9 mouse cellular contexts compared by ENCODE assay signal in genomic region chr8:84714161-84714560, GRCm38 (mm10). TPM values are rescaled to one million over a fixed set of nuclear protein-coding genes. Genes with fewer than 3 reads are reported as not detected.
DNase-seq lines count a peak whose midpoint lies in the region; ATAC-seq and TF ChIP-seq lines count a peak whose summit lies in the region.
"Had no signal": no experiment of that assay in that cellular context is flagged by ENCODE, and none has a peak within 500 bp of the region (broad histone marks: within the 10 kb centered on the region; RNA-seq: fewer than 3 reads in every experiment).

No protein-coding gene starts in this region.

- no peak overlapping the region for H3K4me3 ChIP-seq in layer of hippocampus, adult 2 months
- H3K4me3 ChIP-seq in forebrain, embryonic 12.5 days (replicated peaks) = no peak overlapping the region
- no peak overlapping the region for H3K4me3 ChIP-seq in hindbrain, embryonic 15.5 days
- no peak overlapping the region for H3K4me3 ChIP-seq in neural tube, embryonic 13.5 days
- H3K4me3 ChIP-seq: erythroblast, embryonic 14.5 days had no signal

- peaks cover 17% of the 10 kb centered on the region; the same call in 1 of the 2 replicates for H3K36me3 ChIP-seq in forebrain, embryonic 12.5 days (replicated peaks)
- no peaks in the 10 kb centered on the region for H3K36me3 ChIP-seq in hindbrain, embryonic 15.5 days
- H3K36me3 ChIP-seq in neural tube, embryonic 13.5 days = 0 out of 2 replicates have a peak, but pooled peaks cover 5% of the 10 kb centered on the region

- H3K9ac ChIP-seq in forebrain, embryonic 12.5 days = peak overlapping the region; percentile 38; the same call in 1 of the 2 replicates
- no peak overlapping the region for H3K9ac ChIP-seq in hindbrain, embryonic 15.5 days
- H3K9ac ChIP-seq in neural tube, embryonic 13.5 days = peak overlapping the region; percentile 53

- WGBS in forebrain, embryonic 12.5 days = 52% methylated on average over 4 of the region's 4 CpGs
- WGBS in hindbrain, embryonic 15.5 days = 60% methylated on average over 4 of the region's 4 CpGs
- 62% methylated on average over 4 of the region's 4 CpGs for WGBS in neural tube, embryonic 13.5 days

- H3K27ac ChIP-seq in layer of hippocampus, adult 2 months = peak overlapping the region; percentile 85
- peak overlapping the region; percentile 96 for H3K27ac ChIP-seq in forebrain, embryonic 12.5 days
- peak overlapping the region; percentile 84 for H3K27ac ChIP-seq in hindbrain, embryonic 15.5 days (replicated peaks)
- peak overlapping the region; percentile 95 for H3K27ac ChIP-seq in neural tube, embryonic 13.5 days (replicated peaks)

- TF ChIP-seq CTCF in layer of hippocampus, adult 2 months (conservative IDR thresholded peaks at IDR 0.05) = no peak

- no peak overlapping the region for H3K4me2 ChIP-seq in forebrain, embryonic 12.5 days
- H3K4me2 ChIP-seq in hindbrain, embryonic 15.5 days = no peak overlapping the region
- H3K4me2 ChIP-seq in neural tube, embryonic 13.5 days = no peak overlapping the region

- H3K4me1 ChIP-seq in forebrain, embryonic 12.5 days = peaks cover 70% of the 10 kb centered on the region
- H3K4me1 ChIP-seq in hindbrain, embryonic 15.5 days (replicated peaks) = peaks cover 58% of the 10 kb centered on the region
- H3K4me1 ChIP-seq in neural tube, embryonic 13.5 days (replicated peaks) = peaks cover 71% of the 10 kb centered on the region

- no peaks in the 10 kb centered on the region for H3K9me3 ChIP-seq in forebrain, embryonic 12.5 days
- H3K9me3 ChIP-seq in hindbrain, embryonic 15.5 days = no peaks in the 10 kb centered on the region
- H3K9me3 ChIP-seq in neural tube, embryonic 13.5 days = no peaks in the 10 kb centered on the region

- ATAC-seq in forebrain, embryonic 12.5 days (ENCODE audit: low FRiP score) = no peak
- no peak for ATAC-seq in hindbrain, embryonic 15.5 days (ENCODE audit: low FRiP score, low read depth)
- ATAC-seq in neural tube, embryonic 13.5 days (ENCODE audit: low read depth) = no peak

- H3K27me3 ChIP-seq in forebrain, embryonic 12.5 days = peaks cover 58% of the 10 kb centered on the region
- peaks cover 13% of the 10 kb centered on the region for H3K27me3 ChIP-seq in hindbrain, embryonic 15.5 days
- peaks cover 58% of the 10 kb centered on the region for H3K27me3 ChIP-seq in neural tube, embryonic 13.5 days

- DNase-seq in layer of hippocampus, adult 2 months (ENCODE audit: low spot score in 2 of 2) = no peak
- no peak for DNase-seq in layer of hippocampus, postnatal 25 days (ENCODE audit: extremely low spot score in 1 of 2, low spot score in 1 of 2)
- no peak for DNase-seq in B cell, adult 2 months
- no peak for DNase-seq in kidney, adult 11 months
- DNase-seq: liver had no signal

RNA-seq across cellular contexts. Expression of gene G430095P16Rik, which starts 8.6 kb away (rescaled TPM):
- total RNA-seq in layer of hippocampus, adult 2 months (2021) = under 1 TPM in 1 of 2 experiments, not detected in 1; 0.54 TPM
- total RNA-seq in layer of hippocampus, postnatal 25 days (2021) = not detected
- polyA plus RNA-seq in forebrain, embryonic 12.5 days (2016; fragmentation: Nextera tagmentation; extraction: Ambion mirVana) = 2.2 and 3.5 TPM in 2 replicates
- polyA plus RNA-seq in hindbrain, embryonic 15.5 days (2015; fragmentation: Nextera tagmentation; extraction: Ambion mirVana) = 1.2 and 1.7 TPM in 2 replicates
- polyA plus RNA-seq in neural tube, embryonic 13.5 days (2015; fragmentation: Nextera tagmentation; extraction: Ambion mirVana) = 1.4 and 2.2 TPM in 2 replicates

RNA-seq across cellular contexts. Expression of gene Lyl1, which starts 12.9 kb away (rescaled TPM):
- total RNA-seq in layer of hippocampus, adult 2 months (2021) = 1 to 10 TPM; 2.3 to 2.6 TPM
- total RNA-seq in layer of hippocampus, postnatal 25 days (2021) = 1 to 10 TPM; 2.1 to 2.8 TPM
- 3.1 and 3.9 TPM in 2 replicates for polyA plus RNA-seq in forebrain, embryonic 12.5 days (2016; fragmentation: Nextera tagmentation; extraction: Ambion mirVana)
- polyA plus RNA-seq in hindbrain, embryonic 15.5 days (2015; fragmentation: Nextera tagmentation; extraction: Ambion mirVana) = 3.1 and 3.6 TPM in 2 replicates
- polyA plus RNA-seq in neural tube, embryonic 13.5 days (2015; fragmentation: Nextera tagmentation; extraction: Ambion mirVana) = 2.8 and 3.6 TPM in 2 replicates

RNA-seq across cellular contexts. Expression of gene Nacc1, which starts 26.5 kb away (rescaled TPM):
- total RNA-seq in layer of hippocampus, adult 2 months (2021) = 10 to 100 TPM; 91.8 to 93.9 TPM
- 10 to 100 TPM; 88.9 to 91.0 TPM for total RNA-seq in layer of hippocampus, postnatal 25 days (2021)
- 22.8 and 26.6 TPM in 2 replicates for polyA plus RNA-seq in forebrain, embryonic 12.5 days (2016; fragmentation: Nextera tagmentation; extraction: Ambion mirVana)
- polyA plus RNA-seq in hindbrain, embryonic 15.5 days (2015; fragmentation: Nextera tagmentation; extraction: Ambion mirVana) = 13.6 and 16.1 TPM in 2 replicates
- polyA plus RNA-seq in neural tube, embryonic 13.5 days (2015; fragmentation: Nextera tagmentation; extraction: Ambion mirVana) = 14.1 and 15.1 TPM in 2 replicates

RNA-seq across cellular contexts. Expression of gene Trmt1, which starts 28.1 kb away (rescaled TPM):
- total RNA-seq in layer of hippocampus, adult 2 months (2021) = 100 to 1,000 TPM; 109 to 113 TPM
- total RNA-seq in layer of hippocampus, postnatal 25 days (2021) = 100 to 1,000 TPM in 1 of 2 experiments, 10 to 100 TPM in 1; 83.4 to 101 TPM
- polyA plus RNA-seq in forebrain, embryonic 12.5 days (2016; fragmentation: Nextera tagmentation; extraction: Ambion mirVana) = 55.4 and 59.6 TPM in 2 replicates
- 62.5 and 65.9 TPM in 2 replicates for polyA plus RNA-seq in hindbrain, embryonic 15.5 days (2015; fragmentation: Nextera tagmentation; extraction: Ambion mirVana)
- 53.6 and 55.5 TPM in 2 replicates for polyA plus RNA-seq in neural tube, embryonic 13.5 days (2015; fragmentation: Nextera tagmentation; extraction: Ambion mirVana)

RNA-seq across cellular contexts. Expression of gene Ier2, which starts 51.5 kb away (rescaled TPM):
- 1 to 10 TPM; 5.1 to 7.2 TPM for total RNA-seq in layer of hippocampus, adult 2 months (2021)
- 1 to 10 TPM; 8.8 to 9.6 TPM for total RNA-seq in layer of hippocampus, postnatal 25 days (2021)
- polyA plus RNA-seq in forebrain, embryonic 12.5 days (2016; fragmentation: Nextera tagmentation; extraction: Ambion mirVana) = 53.7 and 62.2 TPM in 2 replicates
- polyA plus RNA-seq in hindbrain, embryonic 15.5 days (2015; fragmentation: Nextera tagmentation; extraction: Ambion mirVana) = 18.8 and 24.5 TPM in 2 replicates
- polyA plus RNA-seq in neural tube, embryonic 13.5 days (2015; fragmentation: Nextera tagmentation; extraction: Ambion mirVana) = 32.5 and 37.7 TPM in 2 replicates
